Mouse (Mus musculus) heart, postnatal 36 days (tissue): ENCODE measurements around the gene Aldh18a1. TPM values are rescaled to one million over a fixed set of nuclear protein-coding genes. Genes with fewer than 3 reads are reported as not detected.
"Not testable (repeated sequence)": the region's sequence is repeated elsewhere in the genome, so short reads cannot be mapped to it uniquely, and the experiment has no call there.

ENCODE experiments used
- DNase-seq, 2 experiments: peaks; one replicate each; pipeline ENCODE4 v3.0.0; 2021 to 2022
- intact Hi-C: fragments of 180-260 bp; cut with DNase I; formaldehyde crosslinking; loops from one replicate; pipeline ENCODE4 v1.15.1; 2025
- total RNA-seq, 2 experiments: library from RNA; stranded (reverse); gene quantifications; 2 replicates each; pipeline ENCODE4 v1.2.3; 2021

Aldh18a1 gene
- total RNA-seq, 2 experiments from 2014 or later = 6.7 to 7.6 TPM

GRCm38 (mm10) chr19:40588847-40589529, 725 bp upstream of the Aldh18a1 start:
- intact Hi-C loops = loop anchor here (1.0 to 5.0 kb wide), 3 partner anchors 22 to 423 kb away; no protein-coding TSS in a partner anchor
- peak; percentile 85 to 94 for DNase-seq

GRCm38 (mm10) chr19:40587491-40588292, 571 bp downstream of the Aldh18a1 start:
- intact Hi-C loops = loop anchor here (2.0 to 5.0 kb wide), 2 partner anchors 23 to 425 kb away; no protein-coding TSS in a partner anchor
- DNase-seq = no peak

- DNase-seq = no peak
- intact Hi-C loops = loop anchor here (5.0 kb wide), 1 partner anchor 425 kb away; no protein-coding TSS in a partner anchor
Observed at GRCm38 (mm10) chr19:40586908-40587307, 1.4 kb downstream of the Aldh18a1 start.

GRCm38 (mm10) chr19:40581662-40582061, 6.6 kb downstream of the Aldh18a1 start:
- intact Hi-C loops = no loop called here

GRCm38 (mm10) chr19:40580902-40581301, 7.4 kb downstream of the Aldh18a1 start:
- no peak for DNase-seq
- intact Hi-C loops = no loop called here

More at GRCm38 (mm10) chr19:40581662-40582061, 6.6 kb downstream of the Aldh18a1 start:
- no peak for DNase-seq

- no peak for DNase-seq
- intact Hi-C loops = no loop called here
Observed at GRCm38 (mm10) chr19:40575438-40575837, 12.8 kb downstream of the Aldh18a1 start.

- DNase-seq = peak; percentile 44 to 46
- intact Hi-C loops = no loop called here
Observed at GRCm38 (mm10) chr19:40570726-40571125, 17.5 kb downstream of the Aldh18a1 start.

- no peak for DNase-seq
- intact Hi-C loops = no loop called here
Observed at GRCm38 (mm10) chr19:40567616-40568015, 20.6 kb downstream of the Aldh18a1 start.

GRCm38 (mm10) chr19:40563880-40564645, 24.2 kb downstream of the Aldh18a1 start:
- intact Hi-C loops = no loop called here
- DNase-seq = no peak

- intact Hi-C loops, DNase-seq: not testable (repeated sequence)
Observed at GRCm38 (mm10) chr19:40561521-40561920, 26.7 kb downstream of the Aldh18a1 start.

GRCm38 (mm10) chr19:40556029-40556428, 32.2 kb downstream of the Aldh18a1 start:
- intact Hi-C loops = no loop called here
- DNase-seq = no peak

GRCm38 (mm10) chr19:40555136-40555535, 33.1 kb downstream of the Aldh18a1 start:
- intact Hi-C loops = no loop called here

GRCm38 (mm10) chr19:40554343-40554742, 33.9 kb downstream of the Aldh18a1 start:
- no peak for DNase-seq
- intact Hi-C loops = no loop called here

More at GRCm38 (mm10) chr19:40555136-40555535, 33.1 kb downstream of the Aldh18a1 start:
- no peak for DNase-seq

- intact Hi-C loops = no loop called here
- no peak for DNase-seq
Observed at GRCm38 (mm10) chr19:40553849-40554248, 34.4 kb downstream of the Aldh18a1 start.

- intact Hi-C loops = no loop called here
- no peak for DNase-seq
Observed at GRCm38 (mm10) chr19:40553014-40553789, 35.1 kb downstream of the Aldh18a1 start.

- intact Hi-C loops = loop anchor here (10.0 kb wide), 1 partner anchor 315 kb away; no protein-coding TSS in a partner anchor
- no peak for DNase-seq
Observed at GRCm38 (mm10) chr19:40549516-40550135, 38.6 kb downstream of the Aldh18a1 start.

- intact Hi-C loops = loop anchor here (10.0 kb wide), 1 partner anchor 314 kb away; no protein-coding TSS in a partner anchor
Observed at GRCm38 (mm10) chr19:40548796-40549515, 39.3 kb downstream of the Aldh18a1 start.

GRCm38 (mm10) chr19:40548386-40548785, 39.9 kb downstream of the Aldh18a1 start:
- no peak for DNase-seq
- intact Hi-C loops = loop anchor here (10.0 kb wide), 1 partner anchor 314 kb away; no protein-coding TSS in a partner anchor

More at GRCm38 (mm10) chr19:40548796-40549515, 39.3 kb downstream of the Aldh18a1 start:
- DNase-seq = no peak
